Mouse (Mus musculus) kidney, adult 2 months (tissue): Measurements from ENCODE around the gene Dlx6.

Source experiments
- CTCF ChIP-seq: fragments of 200-500 bp; conservative IDR thresholded peaks from 2 replicates; pipeline ENCODE4 v1.5.1; 2011; ENCODE audit warnings: low read depth, mild to moderate bottlenecking, control low read depth, low read length, moderate library complexity, mixed read lengths; ENCODE audit not compliant: insufficient read depth, insufficient read length
- POLR2A ChIP-seq: fragments of 200-500 bp; IDR thresholded peaks from one replicate; pipeline ENCODE4 v1.6.1; 2011; ENCODE audit warnings: low read depth, low read length, control low read depth

GRCm38 (mm10) chr6:6871692-6872091 lies 8.6 kb downstream of the Dlx6 start:
- TF ChIP-seq CTCF, result no peak
- no peak for TF ChIP-seq POLR2A
